Mouse (Mus musculus) heart, postnatal 14 days (tissue): ENCODE measurements at regions not wholly inside any gene's neighbourhood (a gene's known extent, or its start where the extent isn't known, plus 50 kb on each side); places are given as distances from the start of the nearest gene placed in this dataset.
A peak's percentile ranks its signal among the peaks of the same experiment; 100 is the strongest.

Experiments
- DNase-seq, 2 experiments: peaks; one replicate each; pipeline ENCODE4 v3.0.0; 2021 to 2022
- intact Hi-C: fragments of 180-260 bp; cut with DNase I; formaldehyde crosslinking; loops from one replicate; pipeline ENCODE4 v1.15.1; 2025

GRCm38 (mm10) chr19:36229315-36229714, 109.4 kb upstream of the Ankrd1 start:
- peak in 1 of 2 experiments; percentile 21 for DNase-seq
- intact Hi-C loops = no loop called here

GRCm38 (mm10) chr19:36229941-36230340, 110.0 kb upstream of the Ankrd1 start:
- intact Hi-C loops = no loop called here
- no peak for DNase-seq

- no peak for DNase-seq
- intact Hi-C loops = no loop called here
Observed at GRCm38 (mm10) chr19:36235131-36235530, 113.0 kb upstream of the Pcgf5 start.

GRCm38 (mm10) chr19:36236576-36237345, 111.3 kb upstream of the Pcgf5 start:
- intact Hi-C loops = no loop called here
- no peak for DNase-seq

- no peak for DNase-seq
- intact Hi-C loops = no loop called here
Observed at GRCm38 (mm10) chr19:36237751-36238150, 110.4 kb upstream of the Pcgf5 start.

GRCm38 (mm10) chr19:36238536-36238935, 109.6 kb upstream of the Pcgf5 start:
- intact Hi-C loops = no loop called here
- DNase-seq = no peak

GRCm38 (mm10) chr19:36242396-36242795, 105.7 kb upstream of the Pcgf5 start:
- DNase-seq = no peak
- intact Hi-C loops = no loop called here

GRCm38 (mm10) chr19:36242946-36243345, 105.2 kb upstream of the Pcgf5 start:
- DNase-seq = no peak
- intact Hi-C loops = no loop called here

GRCm38 (mm10) chr19:36252522-36252921, 95.6 kb upstream of the Pcgf5 start:
- intact Hi-C loops = no loop called here
- no peak for DNase-seq

- intact Hi-C loops = loop anchor here (5.0 kb wide), 2 partner anchors 76 to 91 kb away; no protein-coding TSS in a partner anchor
- DNase-seq = peak; percentile 67 to 74
Observed at GRCm38 (mm10) chr19:36257748-36258538, 90.2 kb upstream of the Pcgf5 start.

- intact Hi-C loops = no loop called here
- no peak for DNase-seq
Observed at GRCm38 (mm10) chr19:36261819-36262218, 86.3 kb upstream of the Pcgf5 start.

GRCm38 (mm10) chr19:36263923-36264322, 84.2 kb upstream of the Pcgf5 start:
- intact Hi-C loops = no loop called here

GRCm38 (mm10) chr19:36264397-36264796, 83.7 kb upstream of the Pcgf5 start:
- intact Hi-C loops = no loop called here

More at GRCm38 (mm10) chr19:36263923-36264322, 84.2 kb upstream of the Pcgf5 start:
- peak; percentile 35 to 53 for DNase-seq

GRCm38 (mm10) chr19:36265276-36265675, 82.8 kb upstream of the Pcgf5 start:
- DNase-seq = no peak
- intact Hi-C loops = loop anchor here (5.0 kb wide), 2 partner anchors 82 to 148 kb away; partner anchors contain the start of gene Pcgf5

More at GRCm38 (mm10) chr19:36264397-36264796, 83.7 kb upstream of the Pcgf5 start:
- DNase-seq = peak; percentile 16 to 42

- no peak for DNase-seq
- intact Hi-C loops = loop anchor here (5.0 kb wide), 2 partner anchors 81 to 149 kb away; partner anchors contain the start of gene Pcgf5
Observed at GRCm38 (mm10) chr19:36266346-36266745, 81.8 kb upstream of the Pcgf5 start.

GRCm38 (mm10) chr19:36273466-36273865, 74.6 kb upstream of the Pcgf5 start:
- DNase-seq = no peak
- intact Hi-C loops = no loop called here

GRCm38 (mm10) chr19:36285465-36285864, 62.6 kb upstream of the Pcgf5 start:
- no peak for DNase-seq
- intact Hi-C loops = no loop called here

- no peak for DNase-seq
- intact Hi-C loops = no loop called here
Observed at GRCm38 (mm10) chr19:36290778-36291177, 57.3 kb upstream of the Pcgf5 start.

GRCm38 (mm10) chr19:36293177-36293969, 54.7 kb upstream of the Pcgf5 start:
- intact Hi-C loops = no loop called here
- no peak for DNase-seq
